Mouse (Mus musculus) heart, postnatal 0 days (tissue): Measurements from ENCODE around the gene Pde1c. TPM values are rescaled to one million over a fixed set of nuclear protein-coding genes. Genes with fewer than 3 reads are reported as not detected.

ENCODE experiments used
- ATAC-seq: fragments of 200-750 bp; cut with Nextera tagmentation; 2 replicates; pipeline ENCODE4 v1.8.0; 2017; ENCODE audit warnings: low read depth, moderate number of reproducible peaks, moderate library complexity; ENCODE audit not compliant: insufficient read depth
- DNase-seq: peaks from one replicate; pipeline ENCODE4 v3.0.0-alpha.2; 2016; ENCODE audit warnings: low spot score
- H3K27ac ChIP-seq: fragments of 300-500 bp; sonication (generic); 2 replicates; pipeline ENCODE4 v1.5.1; 2014; ENCODE audit warnings: low read depth, mild to moderate bottlenecking
- H3K27me3 ChIP-seq: fragments of 300-500 bp; sonication (generic); 2 replicates; pipeline ENCODE4 v1.6.1; 2014; ENCODE audit warnings: low read length, mixed read lengths; ENCODE audit not compliant: control insufficient read depth, insufficient read depth
- H3K36me3 ChIP-seq: fragments of 300-500 bp; sonication (generic); replicated peaks from 2 replicates; pipeline ENCODE4 v1.6.1; 2014; ENCODE audit warnings: low read length, mixed read lengths; ENCODE audit not compliant: control insufficient read depth, insufficient read depth
- H3K4me1 ChIP-seq: fragments of 300-500 bp; sonication (generic); 2 replicates; pipeline ENCODE4 v1.6.1; 2014; ENCODE audit warnings: antibody characterized with exemption; ENCODE audit not compliant: control insufficient read depth, insufficient read depth
- H3K4me2 ChIP-seq: fragments of 300-500 bp; sonication (generic); 2 replicates; pipeline ENCODE4 v1.6.1; 2014; ENCODE audit warnings: low read depth, mild to moderate bottlenecking, low read length, moderate library complexity
- H3K4me3 ChIP-seq: fragments of 300-500 bp; sonication (generic); 2 replicates; pipeline ENCODE4 v1.5.1; 2014; ENCODE audit warnings: low read depth, low read length
- H3K9ac ChIP-seq: fragments of 300-500 bp; sonication (generic); replicated peaks from 2 replicates; pipeline ENCODE4 v1.6.1; 2014; ENCODE audit warnings: low read depth, low read length, mixed read lengths
- H3K9me3 ChIP-seq: fragments of 300-500 bp; sonication (generic); replicated peaks from 2 replicates; pipeline ENCODE4 v1.6.1; 2016; ENCODE audit warnings: low read length; ENCODE audit not compliant: control insufficient read depth
- CTCF ChIP-seq: IDR thresholded peaks from 2 replicates; pipeline ENCODE4 v1.5.1; 2016; ENCODE audit warnings: antibody characterized with exemption, control low read depth, low read depth
- EP300 ChIP-seq: IDR thresholded peaks from 2 replicates; pipeline ENCODE4 v1.6.1; 2016; ENCODE audit warnings: antibody characterized with exemption, low read depth
- WGBS: fragments of 180-500 bp; shearing (Covaris S2); extraction: QIAGEN DNeasy Blood & Tissue Kit; methylation state at CpG from one replicate; pipeline ENCODE4 v1.1.7; 2014; 5-methylcytosine and 5-hydroxymethylcytosine counted together
- polyA plus RNA-seq: library from polyadenylated mRNA; unstranded; fragments of >200 nt; fragmentation: Nextera tagmentation; extraction: Ambion mirVana; gene quantifications from 2 replicates; pipeline ENCODE4 v1.2.1, GENCODE M21; 2015
- total RNA-seq: library from RNA; depleted of rRNA; stranded (reverse); fragments of >200 nt; gene quantifications from 2 replicates; pipeline ENCODE4 v1.2.3, GENCODE M21; 2014; ENCODE audit warnings: low replicate concordance

Gene Pde1c
- total and polyA plus RNA-seq, 2 experiments from 2014 or later = 26.8 to 83.2 TPM

GRCm38 (mm10) chr6:56551022-56551421, 17.9 kb downstream of the Pde1c start:
- 73% methylated on average over 4 of the region's 4 CpGs for WGBS
- no peaks in the 10 kb centered on the region for H3K9me3 ChIP-seq
- ATAC-seq (no peak), DNase-seq (no peak)
- H3K36me3 ChIP-seq = no peaks in the 10 kb centered on the region
- TF ChIP-seq CTCF (no peak), EP300 (no peak)
- H3K4me1 ChIP-seq = no peaks in the 10 kb centered on the region
- H3K4me2 ChIP-seq = no peak overlapping the region
- no peak overlapping the region for H3K4me3 ChIP-seq
- no peaks in the 10 kb centered on the region for H3K27me3 ChIP-seq
- H3K9ac ChIP-seq = no peak overlapping the region
- no peak overlapping the region for H3K27ac ChIP-seq

- Histone ChIP-seq H3K4me2 (no peak overlapping the region), H3K9me3 (0 out of 2 replicates have a peak, but pooled peaks cover 6% of the 10 kb centered on the region), H3K9ac (no peak overlapping the region), H3K4me3 (no peak overlapping the region), H3K27ac (no peak overlapping the region), H3K4me1 (no peaks in the 10 kb centered on the region), H3K27me3 (no peaks in the 10 kb centered on the region), H3K36me3 (no peaks in the 10 kb centered on the region)
- TF ChIP-seq EP300 (no peak), CTCF (no peak)
- no peak for ATAC-seq
- no peak for DNase-seq
- 72% methylated on average over 5 of the region's 5 CpGs for WGBS
These were observed 28.7 kb downstream of the Pde1c start for GRCm38 (mm10) chr6:56540247-56540646.

- H3K4me3 ChIP-seq = no peak overlapping the region
- H3K27me3 ChIP-seq = no peaks in the 10 kb centered on the region
- 0 out of 2 replicates have a peak, but pooled peaks cover 6% of the 10 kb centered on the region for H3K9me3 ChIP-seq
- no peak overlapping the region for H3K9ac ChIP-seq
- H3K4me2 ChIP-seq = no peak overlapping the region
- H3K36me3 ChIP-seq = no peaks in the 10 kb centered on the region
- no peaks in the 10 kb centered on the region for H3K4me1 ChIP-seq
- DNase-seq = no peak
- ATAC-seq = no peak
- TF ChIP-seq CTCF = no peak
- no peak for TF ChIP-seq EP300
- H3K27ac ChIP-seq = no peak overlapping the region
These were observed 34.2 kb downstream of the Pde1c start for GRCm38 (mm10) chr6:56534653-56535052.

- Histone ChIP-seq H3K27ac (no peak overlapping the region), H3K4me1 (no peaks in the 10 kb centered on the region), H3K36me3 (no peaks in the 10 kb centered on the region), H3K27me3 (no peaks in the 10 kb centered on the region), H3K4me2 (no peak overlapping the region), H3K9ac (no peak overlapping the region), H3K4me3 (no peak overlapping the region), H3K9me3 (0 out of 2 replicates have a peak, but pooled peaks cover 6% of the 10 kb centered on the region)
- DNase-seq = no peak
- no peak for TF ChIP-seq EP300
- no peak for TF ChIP-seq CTCF
- WGBS = 63% methylated on average over 2 of the region's 2 CpGs
- ATAC-seq = no peak
These were observed 36.6 kb downstream of the Pde1c start for GRCm38 (mm10) chr6:56532257-56532656.

GRCm38 (mm10) chr6:56523938-56524866, 44.7 kb downstream of the Pde1c start:
- no peaks in the 10 kb centered on the region for H3K9me3 ChIP-seq
- H3K27ac ChIP-seq = no peak overlapping the region
- no peak for TF ChIP-seq CTCF
- no peak for TF ChIP-seq EP300
- no peaks in the 10 kb centered on the region for H3K27me3 ChIP-seq
- H3K9ac ChIP-seq = no peak overlapping the region
- no peak for ATAC-seq
- WGBS = 70% methylated on average over 6 of the region's 6 CpGs
- H3K4me2 ChIP-seq = no peak overlapping the region
- H3K36me3 ChIP-seq = no peaks in the 10 kb centered on the region
- DNase-seq = peak; percentile 19
- H3K4me3 ChIP-seq = no peak overlapping the region
- peaks cover 9% of the 10 kb centered on the region for H3K4me1 ChIP-seq
